Mouse (Mus musculus) C2C12 (cell line): Measurements from ENCODE around the gene Pafah1b2.

ENCODE experiments used
- CEBPB ChIP-seq: IDR thresholded peaks from one replicate; pipeline ENCODE4 v1.6.1; 2011; ENCODE audit warnings: low read depth, mild to moderate bottlenecking, control low read depth, moderate library complexity
- CTCF ChIP-seq: IDR thresholded peaks from one replicate; pipeline ENCODE4 v1.5.1; 2011; ENCODE audit not compliant: control insufficient read depth, insufficient read depth, insufficient read length
- USF1 ChIP-seq: IDR thresholded peaks from one replicate; pipeline ENCODE4 v1.6.1; 2011; ENCODE audit warnings: low read depth, mild to moderate bottlenecking, control low read depth, moderate library complexity

DNA sequence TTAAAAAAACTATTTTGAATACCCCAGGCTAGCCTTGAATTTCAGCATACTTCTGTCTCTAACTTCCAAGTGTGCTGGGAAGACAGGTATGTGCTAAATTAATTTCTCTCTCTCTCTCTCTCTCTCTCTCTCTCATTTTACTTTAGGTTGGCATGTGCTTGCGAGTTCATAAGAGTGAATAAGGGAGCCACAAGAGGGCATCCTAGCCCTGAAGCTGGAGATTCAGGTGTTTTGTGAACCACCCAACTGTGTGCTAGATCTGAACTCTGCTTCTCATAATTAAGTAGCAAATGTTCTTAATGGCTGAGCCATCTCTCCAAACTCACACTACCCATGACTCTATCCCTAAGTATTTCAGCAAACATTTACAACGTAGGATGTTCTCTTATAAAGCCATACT is 35.6 kb downstream of the Pafah1b2 start:
- TF ChIP-seq USF1: no peak
- TF ChIP-seq CTCF: no peak
- TF ChIP-seq CEBPB: no peak
